Mouse (Mus musculus) thymus, adult 2 months (tissue): ENCODE data around the gene Pde9a.

Source experiments
- CTCF ChIP-seq: fragments of 200-500 bp; IDR thresholded peaks from 2 replicates; pipeline ENCODE4 v1.5.1; 2012; ENCODE audit warnings: mild to moderate bottlenecking, control low read depth, low read length, moderate library complexity, borderline replicate concordance; ENCODE audit not compliant: control insufficient read depth, poor library complexity, insufficient read depth; ENCODE audit errors: extremely low read depth
- POLR2A ChIP-seq: fragments of 200-500 bp; IDR thresholded peaks from 2 replicates; pipeline ENCODE4 v1.6.1; 2012; ENCODE audit warnings: mild to moderate bottlenecking, low read length, control low read depth, moderate library complexity; ENCODE audit not compliant: control insufficient read depth, poor library complexity, insufficient read depth; ENCODE audit errors: extremely low read depth

DNA sequence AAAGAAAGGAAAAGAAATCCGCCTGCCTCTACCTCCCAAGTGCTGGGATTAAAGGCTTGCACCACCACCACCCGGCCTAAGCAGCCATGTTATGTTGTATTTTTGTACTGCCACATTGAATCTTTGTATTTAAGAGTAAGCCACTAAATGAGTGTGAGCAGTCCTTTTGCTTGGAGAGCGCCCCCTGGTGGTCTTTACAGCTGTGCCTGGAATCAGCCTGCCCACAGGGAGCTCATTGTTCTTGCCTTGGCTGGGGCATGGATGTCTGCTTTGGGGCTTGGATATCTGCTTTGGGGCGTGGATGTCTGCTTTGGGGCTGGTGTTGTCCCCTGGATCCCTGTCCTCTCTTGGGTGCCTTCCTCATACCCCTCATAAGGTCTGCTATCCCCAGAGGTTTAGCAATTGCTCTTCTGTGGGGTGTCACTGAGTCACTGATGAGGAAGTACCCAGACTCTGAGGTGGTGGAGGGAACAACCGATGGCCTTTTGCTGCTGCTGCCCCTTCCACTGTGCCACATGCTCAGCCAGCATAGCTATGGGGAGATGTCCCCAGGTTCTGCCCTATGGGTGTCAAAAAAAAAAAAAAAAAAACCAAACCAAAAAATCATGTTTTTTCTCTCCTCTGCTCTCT lies 41.7 kb upstream of the Pde9a start:
- TF ChIP-seq CTCF, result peak; percentile 81; the same call in 1 of the 2 replicates
- no peak for TF ChIP-seq POLR2A
